Mouse (Mus musculus) forebrain, postnatal 0 days (tissue): Measurements from ENCODE around the gene Dgkk. TPM values are rescaled to one million over a fixed set of nuclear protein-coding genes. Genes with fewer than 3 reads are reported as not detected.
"Not testable (repeated sequence)": the region's sequence is repeated elsewhere in the genome, so short reads cannot be mapped to it uniquely, and the experiment has no call there.

Experiments
- ATAC-seq: fragments of 200-750 bp; cut with Nextera tagmentation; 2 replicates; pipeline ENCODE4 v1.8.0; 2017; ENCODE audit warnings: mild to moderate bottlenecking, moderate library complexity
- DNase-seq: peaks from one replicate; pipeline ENCODE4 v3.0.0-alpha.2; 2015
- H3K27ac ChIP-seq: fragments of 300-500 bp; sonication (generic); 2 replicates; pipeline ENCODE4 v1.5.1; 2014; ENCODE audit warnings: low read depth, mild to moderate bottlenecking, antibody characterized with exemption, low read length, moderate library complexity, mixed read lengths
- H3K27me3 ChIP-seq: fragments of 300-500 bp; sonication (generic); 2 replicates; pipeline ENCODE4 v1.6.1; 2014; ENCODE audit warnings: mild to moderate bottlenecking, low read length, mixed read lengths; ENCODE audit not compliant: insufficient read depth
- H3K36me3 ChIP-seq: fragments of 300-500 bp; sonication (generic); 2 replicates; pipeline ENCODE4 v1.6.1; 2014; ENCODE audit warnings: mild to moderate bottlenecking, moderate library complexity; ENCODE audit not compliant: insufficient read depth
- H3K4me1 ChIP-seq: fragments of 300-500 bp; sonication (generic); 2 replicates; pipeline ENCODE4 v1.6.1; 2014; ENCODE audit warnings: antibody characterized with exemption; ENCODE audit not compliant: insufficient read depth
- H3K4me2 ChIP-seq: fragments of 300-500 bp; sonication (generic); 2 replicates; pipeline ENCODE4 v1.6.1; 2014; ENCODE audit warnings: low read depth, mild to moderate bottlenecking, moderate library complexity
- H3K4me3 ChIP-seq: fragments of 300-500 bp; sonication (generic); 2 replicates; pipeline ENCODE4 v1.5.1; 2014; ENCODE audit warnings: low read depth, low read length, mixed read lengths
- H3K9ac ChIP-seq: fragments of 300-500 bp; sonication (generic); 2 replicates; pipeline ENCODE4 v1.6.1; 2014; ENCODE audit warnings: mild to moderate bottlenecking
- H3K9me3 ChIP-seq: fragments of 300-500 bp; sonication (generic); 2 replicates; pipeline ENCODE4 v1.6.1; 2016; ENCODE audit warnings: low read length
- CTCF ChIP-seq: sonication (generic); IDR thresholded peaks from 2 replicates; pipeline ENCODE4 v1.5.1; 2016; ENCODE audit warnings: antibody characterized with exemption, control low read depth, low read depth
- WGBS: fragments of 180-500 bp; shearing (Covaris S2); extraction: QIAGEN DNeasy Blood & Tissue Kit; methylation state at CpG from one replicate; pipeline ENCODE4 v1.1.7; 2014; 5-methylcytosine and 5-hydroxymethylcytosine counted together
- polyA plus RNA-seq: library from polyadenylated mRNA; unstranded; fragments of >200 nt; fragmentation: Nextera tagmentation; extraction: Ambion mirVana; gene quantifications from 2 replicates; pipeline ENCODE4 v1.2.1, GENCODE M21; 2015
- total RNA-seq: library from RNA; depleted of rRNA; stranded (reverse); fragments of >200 nt; gene quantifications from 2 replicates; pipeline ENCODE4 v1.2.3, GENCODE M21; 2014; rRNA removed

Dgkk gene
- total RNA-seq, result 1.9 and 3.3 TPM in 2 replicates
- polyA plus RNA-seq, result 0.53 and 1.4 TPM in 2 replicates

GRCm38 (mm10) chrX:6779006-6779405, at the start of gene Dgkk:
Dgkk (plus strand) TSS chrX:6779306.
- ATAC-seq, DNase-seq, H3K9ac ChIP-seq, H3K4me1 ChIP-seq, H3K27me3 ChIP-seq, H3K36me3 ChIP-seq, H3K27ac ChIP-seq, H3K9me3 ChIP-seq: not testable (repeated sequence)
- Histone ChIP-seq H3K4me3 (peak within 1 kb of the TSS; percentile 37), H3K4me2 (peak within 1 kb of the TSS; percentile 54)
- 48% methylated on average over 20 of the region's 30 CpGs for WGBS

DNA sequence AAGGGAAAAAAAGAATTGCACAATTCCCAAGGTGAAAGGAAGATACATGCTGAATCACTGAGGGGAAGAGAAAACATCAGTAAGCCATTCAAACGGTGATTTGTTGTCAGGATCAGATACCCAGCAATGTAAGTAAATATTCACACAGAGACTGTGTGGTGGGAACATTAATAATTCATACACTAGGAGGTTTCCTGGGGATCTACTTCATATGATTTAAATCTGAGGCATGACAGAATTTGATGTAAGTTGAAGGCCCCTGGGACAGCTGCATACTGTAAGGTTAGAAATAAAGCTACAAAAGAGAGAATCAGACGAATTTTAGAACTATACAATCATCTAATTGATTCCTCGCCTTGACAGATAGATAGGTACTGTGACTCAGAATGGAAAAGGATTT, 45.1 kb upstream of the Dgkk start:
- H3K9me3 ChIP-seq, result no peaks in the 10 kb centered on the region
- no peaks in the 10 kb centered on the region for H3K36me3 ChIP-seq
- H3K9ac ChIP-seq, result no peak overlapping the region
- no peak for TF ChIP-seq CTCF
- H3K27ac ChIP-seq, result no peak overlapping the region
- no peak for DNase-seq
- H3K4me3 ChIP-seq, result no peak overlapping the region
- WGBS, result 67% methylated on average over 3 of the region's 3 CpGs
- ATAC-seq, result no peak
- H3K27me3 ChIP-seq, result no peaks in the 10 kb centered on the region
- no peaks in the 10 kb centered on the region for H3K4me1 ChIP-seq
- no peak overlapping the region for H3K4me2 ChIP-seq

GRCm38 (mm10) chrX:6750714-6751113, 28.4 kb upstream of the Dgkk start:
- WGBS, result 41% methylated on average over 1 of the region's 1 CpGs
- Histone ChIP-seq H3K36me3 (no peaks in the 10 kb centered on the region), H3K4me3 (no peak overlapping the region), H3K27ac (no peak overlapping the region), H3K27me3 (no peaks in the 10 kb centered on the region), H3K4me2 (no peak overlapping the region), H3K9ac (no peak overlapping the region), H3K9me3 (no peaks in the 10 kb centered on the region), H3K4me1 (no peaks in the 10 kb centered on the region)
- TF ChIP-seq CTCF, result no peak
- DNase-seq (no peak), ATAC-seq (no peak)

GRCm38 (mm10) chrX:6751549-6752047, 27.5 kb upstream of the Dgkk start:
- H3K4me1 ChIP-seq, result no peaks in the 10 kb centered on the region
- H3K27ac ChIP-seq, result no peak overlapping the region
- H3K36me3 ChIP-seq, result no peaks in the 10 kb centered on the region
- no peak overlapping the region for H3K4me2 ChIP-seq
- WGBS, result 28% methylated on average over 6 of the region's 6 CpGs
- DNase-seq (peak; percentile 21), ATAC-seq (peak; percentile 23)
- no peaks in the 10 kb centered on the region for H3K9me3 ChIP-seq
- no peaks in the 10 kb centered on the region for H3K27me3 ChIP-seq
- H3K9ac ChIP-seq, result no peak overlapping the region
- TF ChIP-seq CTCF, result no peak
- no peak overlapping the region for H3K4me3 ChIP-seq

GRCm38 (mm10) chrX:6777489-6778249, 1.4 kb upstream of the Dgkk start:
- Histone ChIP-seq H3K9me3 (no peaks in the 10 kb centered on the region), H3K4me3 (peak overlapping the region; percentile 37), H3K4me1 (no peaks in the 10 kb centered on the region), H3K9ac (peak overlapping the region; percentile 10; the same call in 1 of the 2 replicates), H3K36me3 (no peaks in the 10 kb centered on the region), H3K4me2 (peak overlapping the region; percentile 54), H3K27me3 (0 out of 2 replicates have a peak, but pooled peaks cover 4% of the 10 kb centered on the region), H3K27ac (no peak overlapping the region)
- WGBS, result 25% methylated on average over 13 of the region's 13 CpGs
- ATAC-seq, result peak; percentile 47
- TF ChIP-seq CTCF, result no peak
- no peak for DNase-seq

- Histone ChIP-seq H3K4me3 (peak overlapping the region; percentile 37), H3K36me3 (no peaks in the 10 kb centered on the region), H3K9me3 (no peaks in the 10 kb centered on the region), H3K27ac (no peak overlapping the region), H3K9ac (no peak overlapping the region), H3K4me2 (peak overlapping the region; percentile 54), H3K4me1 (no peaks in the 10 kb centered on the region), H3K27me3 (0 out of 2 replicates have a peak, but pooled peaks cover 4% of the 10 kb centered on the region)
- TF ChIP-seq CTCF, result no peak
- WGBS, result 20% methylated on average over 24 of the region's 24 CpGs
- peak; percentile 47 for DNase-seq
- ATAC-seq, result peak; percentile 92
Measured at GRCm38 (mm10) chrX:6778250-6778637, 862 bp upstream of the Dgkk start.

- peak; percentile 27; the same call in 1 of the 2 replicates for ATAC-seq
- peak overlapping the region; percentile 6; the same call in 1 of the 2 replicates for H3K4me3 ChIP-seq
- DNase-seq, result no peak
- no peak overlapping the region for H3K27ac ChIP-seq
- no peaks in the 10 kb centered on the region for H3K4me1 ChIP-seq
- 36% methylated on average over 16 of the region's 16 CpGs for WGBS
- H3K9me3 ChIP-seq, result no peaks in the 10 kb centered on the region
- H3K9ac ChIP-seq, result no peak overlapping the region
- no peak for TF ChIP-seq CTCF
- peak overlapping the region; percentile 37 for H3K4me2 ChIP-seq
- no peaks in the 10 kb centered on the region for H3K36me3 ChIP-seq
- H3K27me3 ChIP-seq, result 0 out of 2 replicates have a peak, but pooled peaks cover 4% of the 10 kb centered on the region
Measured at GRCm38 (mm10) chrX:6779969-6780539, 948 bp downstream of the Dgkk start.
